Mouse (Mus musculus) large intestine, adult 2 months (tissue): Measurements from ENCODE around the gene Pkp4. TPM values are rescaled to one million over a fixed set of nuclear protein-coding genes. Genes with fewer than 3 reads are reported as not detected.

ENCODE experiments used
- DNase-seq: peaks from one replicate; pipeline ENCODE4 v3.0.0-alpha.2; 2012; ENCODE audit warnings: low read depth, low spot score
- WGBS: fragments of 180-500 bp; shearing (Covaris S2); methylation state at CpG from one replicate; pipeline ENCODE4 v1.1.7; 2018; 5-methylcytosine and 5-hydroxymethylcytosine counted together
- polyA plus RNA-seq: library from polyadenylated mRNA; depleted of rRNA; stranded (reverse); fragments of >200 nt; gene quantifications from 2 replicates; pipeline ENCODE4 v1.2.3, GENCODE M21; 2012

Pkp4 gene
- polyA plus RNA-seq, 1 experiment = 33.5 TPM

GRCm38 (mm10) chr2:59307302-59307701 lies 146.7 kb downstream of the Pkp4 start:
- DNase-seq = no peak
- WGBS = 91% methylated on average over 8 of the region's 8 CpGs

GRCm38 (mm10) chr2:59308055-59308454 lies 147.4 kb downstream of the Pkp4 start:
- WGBS = 94% methylated on average over 19 of the region's 19 CpGs
- DNase-seq = no peak

GRCm38 (mm10) chr2:59313293-59313692 lies 152.6 kb downstream of the Pkp4 start:
- 77% methylated on average over 6 of the region's 6 CpGs for WGBS
- no peak for DNase-seq

- WGBS = 95% methylated on average over 1 of the region's 1 CpGs
- no peak for DNase-seq
Observed at GRCm38 (mm10) chr2:59318631-59319030, 158.0 kb downstream of the Pkp4 start.

GRCm38 (mm10) chr2:59327946-59328345 lies 167.3 kb downstream of the Pkp4 start:
- WGBS = 88% methylated on average over 5 of the region's 5 CpGs
- DNase-seq = no peak

- WGBS = 85% methylated on average over 9 of the region's 9 CpGs
- DNase-seq = no peak
Observed at GRCm38 (mm10) chr2:59331093-59331492, 170.4 kb downstream of the Pkp4 start.

- WGBS = 95% methylated on average over 4 of the region's 4 CpGs
- DNase-seq = no peak
Observed at GRCm38 (mm10) chr2:59332523-59332922, 171.9 kb downstream of the Pkp4 start.

- WGBS = 52% methylated on average over 11 of the region's 11 CpGs
- DNase-seq = no peak
Observed at GRCm38 (mm10) chr2:59338501-59338900, 177.9 kb downstream of the Pkp4 start.

- no peak for DNase-seq
- WGBS = 85% methylated on average over 8 of the region's 8 CpGs
Observed at GRCm38 (mm10) chr2:59338926-59339325, 178.3 kb downstream of the Pkp4 start.

- no peak for DNase-seq
Observed at GRCm38 (mm10) chr2:59339776-59340539, 179.3 kb downstream of the Pkp4 start.

GRCm38 (mm10) chr2:59340878-59341277 lies 180.2 kb downstream of the Pkp4 start:
- 100% methylated on average over 1 of the region's 1 CpGs for WGBS
- DNase-seq = no peak

More at GRCm38 (mm10) chr2:59339776-59340539, 179.3 kb downstream of the Pkp4 start:
- WGBS = 86% methylated on average over 5 of the region's 5 CpGs

GRCm38 (mm10) chr2:59342591-59343210 lies 182.1 kb downstream of the Pkp4 start:
- no peak for DNase-seq
- WGBS = 91% methylated on average over 6 of the region's 6 CpGs

- 91% methylated on average over 11 of the region's 11 CpGs for WGBS
- DNase-seq = no peak
Observed at GRCm38 (mm10) chr2:59343834-59344233, 183.2 kb downstream of the Pkp4 start.

- no peak for DNase-seq
- WGBS = 96% methylated on average over 13 of the region's 13 CpGs
Observed at GRCm38 (mm10) chr2:59344699-59345098, 184.0 kb downstream of the Pkp4 start.

GRCm38 (mm10) chr2:59345141-59345839 lies 184.6 kb downstream of the Pkp4 start:
- DNase-seq = peak; percentile 6

GRCm38 (mm10) chr2:59346443-59346842 lies 185.8 kb downstream of the Pkp4 start:
- 80% methylated on average over 12 of the region's 12 CpGs for WGBS
- no peak for DNase-seq

More at GRCm38 (mm10) chr2:59345141-59345839, 184.6 kb downstream of the Pkp4 start:
- WGBS = 88% methylated on average over 11 of the region's 11 CpGs

GRCm38 (mm10) chr2:59348585-59348984 lies 187.9 kb downstream of the Pkp4 start:
- 82% methylated on average over 8 of the region's 8 CpGs for WGBS
- no peak for DNase-seq

- 39% methylated on average over 3 of the region's 3 CpGs for WGBS
- no peak for DNase-seq
Observed at GRCm38 (mm10) chr2:59350094-59350493, 189.4 kb downstream of the Pkp4 start.

GRCm38 (mm10) chr2:59351303-59352099 lies 190.9 kb downstream of the Pkp4 start:
- DNase-seq = no peak
- WGBS = 85% methylated on average over 16 of the region's 16 CpGs

GRCm38 (mm10) chr2:59353821-59354220 lies 193.2 kb downstream of the Pkp4 start:
- DNase-seq = no peak
- 33% methylated on average over 3 of the region's 3 CpGs for WGBS
